Mouse (Mus musculus) cerebellum, postnatal 10 days (tissue): ENCODE results near the gene Clmn.
A peak's percentile ranks its signal among the peaks of the same experiment; 100 is the strongest.

Source experiments
- DNase-seq, 2 experiments: peaks; one replicate each; pipeline ENCODE4 v3.0.0; 2021; ENCODE audit warnings: mixed read lengths in 2 of 2

Gene Clmn

DNA sequence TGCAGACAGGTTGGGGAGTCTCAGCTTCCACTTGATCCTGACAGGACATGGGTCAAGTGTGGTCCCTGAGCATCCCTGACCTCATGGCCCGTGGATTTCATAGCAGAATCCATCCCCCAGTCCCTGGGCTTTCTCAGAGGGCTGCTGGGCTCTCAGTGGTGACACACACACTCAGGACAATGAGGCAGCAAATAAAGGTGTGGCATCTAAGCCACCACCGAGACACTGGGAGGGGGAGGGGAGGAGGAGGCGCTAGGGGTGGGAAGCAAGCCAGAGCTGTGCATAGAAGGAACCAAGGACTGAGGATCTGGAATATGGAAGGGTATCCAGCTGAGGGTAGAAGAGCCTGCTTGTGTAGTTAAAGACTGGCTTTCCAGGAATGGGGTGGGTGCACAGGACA is 11.2 kb upstream of the Clmn start:
- no peak for DNase-seq

DNA sequence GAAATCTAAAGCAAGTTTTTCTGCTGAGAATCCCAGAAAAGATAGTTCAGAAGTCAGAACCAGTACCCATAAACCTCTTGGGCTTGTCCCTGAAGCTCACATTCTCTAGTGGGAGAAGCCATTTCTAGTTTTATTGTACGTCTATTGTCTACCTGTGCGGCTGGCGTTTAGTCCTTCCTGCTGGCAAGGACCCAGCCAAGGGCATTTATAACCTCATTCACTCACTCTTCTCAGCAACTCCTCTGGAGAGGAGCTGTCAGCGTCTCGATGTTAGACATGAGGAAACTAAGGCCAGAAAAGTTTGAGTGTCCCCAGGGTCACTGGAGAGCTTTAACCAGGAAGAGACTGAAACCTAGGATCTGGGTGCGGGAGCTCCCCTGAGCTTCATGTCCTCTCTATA is 7.1 kb upstream of the Clmn start:
- DNase-seq: no peak

DNA sequence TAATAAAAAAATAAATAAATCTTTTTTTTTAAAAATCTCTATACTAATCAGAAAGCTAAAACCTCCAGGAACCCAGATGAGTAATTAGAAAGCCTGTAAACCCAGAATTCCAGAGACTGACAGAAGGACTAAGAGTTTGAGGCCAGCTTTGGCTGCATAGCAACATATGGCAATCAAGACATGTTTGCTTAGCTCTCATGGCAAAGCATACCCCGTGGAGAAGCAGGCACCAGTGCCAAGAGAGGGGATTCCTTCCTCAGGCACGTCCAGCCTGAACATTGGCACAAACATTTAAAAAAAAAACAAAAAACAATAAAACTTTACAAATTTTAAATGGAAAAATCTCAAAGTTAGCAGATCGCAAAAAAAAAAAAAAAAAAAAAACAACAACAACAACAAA is 4.9 kb upstream of the Clmn start:
- DNase-seq: peak; percentile 73 to 86

DNA sequence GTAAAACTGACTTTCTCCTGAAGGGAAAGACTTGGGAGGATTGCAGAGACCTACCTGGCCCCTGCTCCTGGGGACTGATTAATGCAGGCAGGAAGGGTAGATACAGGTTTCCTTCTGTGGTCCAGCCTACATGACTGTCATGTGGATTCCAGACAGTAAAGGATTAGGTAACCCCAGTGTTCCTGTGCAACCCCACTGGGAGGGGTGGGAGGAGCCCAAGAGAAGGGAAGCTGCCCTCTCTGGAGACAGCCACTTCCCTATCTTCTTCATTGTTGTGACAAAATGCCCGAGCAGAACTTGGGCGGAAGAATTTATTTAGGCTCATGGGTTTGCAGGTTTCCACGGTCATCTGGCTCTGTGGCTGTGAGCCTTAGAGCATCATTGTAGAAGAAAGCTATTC is 3.6 kb upstream of the Clmn start:
- no peak for DNase-seq

DNA sequence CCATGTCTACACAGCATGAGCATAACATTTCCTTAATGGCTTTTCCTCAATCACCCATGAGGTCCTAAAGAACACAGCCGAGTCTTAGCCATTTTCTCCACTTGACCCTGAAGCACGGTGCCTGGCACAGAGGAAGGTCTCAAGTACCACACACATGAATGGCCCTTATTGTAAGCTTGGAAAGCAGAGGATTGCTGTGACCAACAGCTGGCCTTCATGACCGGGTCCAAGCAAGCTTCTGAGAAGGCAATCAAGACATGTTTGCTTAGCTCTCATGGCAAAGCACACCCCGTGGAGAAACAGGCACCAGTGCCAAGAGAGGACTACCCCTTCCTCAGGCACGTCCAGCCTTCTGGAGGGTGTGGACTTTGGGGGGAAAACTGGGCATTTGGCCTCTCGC is 3.0 kb upstream of the Clmn start:
- DNase-seq: no peak

DNA sequence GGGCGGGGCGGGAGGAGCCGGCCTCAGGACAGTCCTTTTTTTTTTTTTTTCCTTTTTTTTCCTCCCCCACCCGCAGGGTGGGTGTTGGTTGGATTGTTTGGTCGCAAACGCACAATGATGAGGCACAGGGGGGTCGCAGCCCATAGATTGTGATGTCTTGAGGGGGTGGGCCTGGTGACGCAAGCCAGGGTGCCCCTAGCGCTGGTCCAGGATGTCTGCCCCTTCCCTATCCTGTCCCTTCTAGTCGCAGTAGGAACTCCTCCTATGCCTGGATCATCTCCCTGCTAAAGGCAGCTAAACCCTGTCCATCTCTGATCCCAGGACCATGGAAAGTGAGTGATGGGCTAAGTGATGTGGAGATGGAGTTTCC is 275 bp upstream of the Clmn start:
- peak in 1 of 2 experiments; percentile 45 for DNase-seq

DNA sequence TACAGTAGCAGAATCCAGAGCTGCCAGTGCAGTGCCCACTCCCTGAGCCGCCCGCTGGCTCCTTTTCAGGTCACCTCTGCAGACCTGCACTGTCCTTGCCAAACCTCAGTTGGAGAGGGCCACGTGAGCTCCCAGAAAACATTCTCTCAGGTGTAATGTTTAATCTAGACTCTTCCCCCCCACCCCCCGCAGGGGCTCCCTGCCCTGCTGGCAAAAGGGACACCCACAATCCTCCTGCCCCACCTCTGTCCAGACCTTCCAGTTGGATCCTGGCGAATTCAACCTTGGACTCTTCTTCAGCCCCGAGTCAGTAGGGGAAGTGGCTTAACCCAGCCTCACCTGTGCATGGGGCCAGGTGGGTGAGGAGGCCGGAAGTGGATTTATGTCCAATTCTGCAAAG is 1.2 kb downstream of the Clmn start:
- DNase-seq: no peak

DNA sequence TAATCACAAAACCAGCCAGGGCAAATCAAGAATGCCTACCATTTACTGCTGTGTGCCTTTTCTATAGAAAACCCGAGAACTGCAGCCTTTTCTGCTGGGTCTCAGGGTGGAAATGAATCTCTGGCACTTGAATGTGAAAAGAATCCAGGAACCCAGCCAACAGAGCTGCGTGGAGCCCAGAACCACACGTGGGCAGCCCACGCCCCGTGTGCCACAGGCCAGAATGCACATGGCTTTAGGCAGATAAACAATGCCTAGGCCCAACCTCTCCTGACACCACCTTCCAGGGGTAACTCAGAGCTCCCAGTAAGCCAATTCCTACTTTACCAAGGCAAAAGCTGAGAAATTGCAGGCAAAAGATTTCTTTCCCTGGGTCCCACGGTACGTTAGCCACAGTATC is 5.7 kb downstream of the Clmn start:
- peak; percentile 80 to 87 for DNase-seq

DNA sequence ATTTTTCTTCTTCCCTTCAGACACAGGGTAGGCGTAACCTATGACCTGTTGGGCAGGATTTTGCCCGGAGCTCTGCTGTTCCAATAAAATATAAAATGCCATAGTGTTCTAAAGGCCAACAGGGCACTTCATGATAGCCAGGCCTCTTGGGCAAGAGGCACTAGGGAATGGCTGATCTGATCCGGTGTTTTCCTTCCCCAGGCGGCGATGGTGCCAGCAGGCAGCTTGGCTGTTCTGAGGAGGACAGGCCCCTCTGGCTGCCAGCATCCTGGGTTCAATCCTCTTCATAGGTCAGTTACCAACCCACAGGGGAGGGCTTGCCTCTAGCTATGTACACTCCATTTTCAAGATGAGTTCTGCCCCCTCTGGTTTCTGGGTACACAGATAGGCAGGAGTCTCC is 6.1 kb downstream of the Clmn start:
- DNase-seq: peak; percentile 53 to 60

DNA sequence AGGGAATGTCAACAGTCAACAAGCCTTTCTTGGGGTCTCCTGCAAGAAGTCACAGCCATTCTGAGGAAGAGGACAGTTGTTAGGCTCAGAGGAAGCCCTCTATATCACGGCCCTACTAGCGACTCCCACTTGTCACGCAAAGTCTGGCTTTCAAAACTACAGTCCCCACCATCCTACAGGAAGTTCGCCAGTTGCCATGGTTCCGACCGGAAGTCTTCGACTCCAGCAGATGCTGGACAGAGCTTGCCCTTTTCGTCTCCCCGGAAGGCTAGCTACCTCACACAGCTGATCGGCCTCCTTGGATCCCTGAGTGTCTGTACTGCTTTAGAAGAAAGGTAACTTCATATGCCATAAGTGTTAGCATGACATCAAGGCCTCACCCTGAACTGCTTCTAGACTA is 7.3 kb downstream of the Clmn start:
- DNase-seq: no peak

DNA sequence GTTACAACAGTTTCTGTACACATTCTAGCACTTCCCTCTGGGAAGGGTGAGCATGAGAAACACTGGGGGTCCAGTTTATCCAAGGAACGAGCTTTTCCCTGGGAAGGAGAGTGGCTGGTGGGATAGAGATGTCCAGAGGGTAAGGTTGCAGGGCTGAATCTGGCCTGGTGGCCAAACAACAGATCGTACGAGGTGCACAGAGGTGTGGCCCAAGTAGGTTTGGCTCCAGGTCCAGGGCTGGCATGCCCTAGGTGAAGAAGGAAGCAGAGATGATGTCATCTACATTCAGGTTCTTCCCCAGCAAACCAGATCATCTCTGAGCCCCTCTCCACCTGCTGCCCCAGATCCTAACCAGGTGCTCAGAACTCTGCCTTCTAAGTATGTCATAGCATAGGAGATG is 8.3 kb downstream of the Clmn start:
- DNase-seq: no peak

DNA sequence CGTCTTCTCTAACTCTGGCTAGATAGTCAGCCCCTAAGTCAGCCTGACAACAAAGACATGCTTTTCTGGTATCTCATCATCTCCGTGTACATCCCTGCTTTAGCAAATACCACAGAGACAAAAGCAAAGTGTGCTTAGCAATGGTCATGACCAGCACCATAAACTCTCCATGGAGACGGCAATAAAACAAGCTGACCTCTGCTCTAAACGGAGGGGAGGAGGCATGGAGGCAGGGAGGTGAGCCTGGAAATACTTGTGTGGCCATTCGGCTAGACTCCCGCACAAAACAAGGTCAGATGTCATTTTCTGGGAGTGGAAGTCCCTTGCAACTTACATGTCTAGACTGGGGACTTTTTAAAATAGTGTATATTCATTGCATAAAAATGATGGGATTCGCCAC is 9.3 kb downstream of the Clmn start:
- DNase-seq: no peak

DNA sequence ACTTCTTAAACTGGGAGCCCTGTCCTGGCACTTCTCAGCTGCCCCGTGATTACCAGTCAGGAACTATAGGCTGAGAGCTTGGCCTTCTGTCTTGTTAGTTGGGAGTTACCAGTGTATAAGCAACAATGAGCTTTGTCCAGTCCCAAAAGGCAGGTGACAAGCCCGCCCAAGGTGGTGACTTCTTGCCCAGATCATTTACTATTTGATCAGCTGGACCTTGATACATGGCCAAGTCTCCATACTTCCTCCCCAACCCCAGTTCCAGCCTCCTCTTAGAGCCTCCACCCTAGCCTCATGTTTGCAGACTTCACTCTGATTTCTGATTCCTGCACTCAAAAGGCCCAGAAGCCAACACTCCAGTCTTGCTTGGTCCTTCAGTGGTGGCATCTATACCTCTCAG is 10.1 kb downstream of the Clmn start:
- no peak for DNase-seq

DNA sequence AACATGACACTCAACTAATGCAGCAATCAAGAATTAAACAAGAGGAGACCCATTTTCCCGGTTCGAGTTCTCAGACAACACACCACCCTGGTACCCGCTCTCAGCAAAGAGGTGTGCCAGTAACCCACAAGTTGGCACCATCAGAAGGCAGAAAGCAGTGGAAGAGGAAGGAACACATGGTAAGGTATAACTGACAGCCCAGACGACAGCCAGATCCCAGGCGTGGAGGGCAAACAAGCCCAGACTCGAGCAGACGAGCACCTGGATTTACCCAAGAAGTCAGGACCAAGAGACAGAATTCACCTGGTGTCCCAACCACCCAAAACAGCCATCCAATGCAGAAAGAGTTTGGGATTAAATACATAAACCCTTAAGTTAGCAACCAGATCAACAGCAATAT is 11.5 kb downstream of the Clmn start:
- peak; percentile 61 to 78 for DNase-seq

DNA sequence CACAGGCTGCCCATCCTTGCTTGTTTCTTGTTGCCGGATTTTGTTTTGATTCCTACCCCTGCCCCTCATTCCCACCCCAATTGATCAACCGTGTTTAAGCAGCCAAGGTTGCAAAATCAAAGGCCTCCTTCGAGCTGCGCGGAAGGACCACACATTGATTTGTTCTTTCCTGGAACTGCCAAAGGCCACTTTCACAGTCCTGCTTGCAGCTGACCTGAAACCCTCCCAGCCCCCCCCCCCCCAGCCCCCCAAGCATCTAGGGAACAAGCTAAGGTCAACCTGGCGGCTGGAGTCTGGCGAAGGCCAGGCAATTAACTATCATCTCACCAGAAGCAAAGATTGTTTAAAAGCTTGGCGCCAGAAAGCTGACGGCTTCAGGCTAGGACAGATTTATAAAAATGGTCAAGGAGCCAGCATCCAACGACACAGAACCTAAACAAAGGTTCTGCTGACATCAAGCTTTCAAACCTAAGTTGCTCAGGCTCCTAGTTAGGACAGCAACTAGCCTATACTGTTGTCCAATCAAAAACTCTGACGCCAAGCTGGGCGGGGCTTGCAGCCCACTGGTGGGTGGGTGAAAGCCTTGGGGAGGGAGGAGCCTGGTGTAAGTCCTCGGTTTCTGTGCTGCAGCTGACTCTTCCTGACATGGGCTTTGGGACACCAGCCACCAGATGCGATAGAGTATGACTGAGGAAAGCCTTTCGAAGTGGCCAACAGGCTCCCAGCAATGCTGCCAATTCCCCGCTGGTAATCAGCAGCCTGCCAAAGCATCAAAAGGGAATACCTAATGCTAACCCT is 13.0 kb downstream of the Clmn start:
- DNase-seq: peak; percentile 61 to 71

DNA sequence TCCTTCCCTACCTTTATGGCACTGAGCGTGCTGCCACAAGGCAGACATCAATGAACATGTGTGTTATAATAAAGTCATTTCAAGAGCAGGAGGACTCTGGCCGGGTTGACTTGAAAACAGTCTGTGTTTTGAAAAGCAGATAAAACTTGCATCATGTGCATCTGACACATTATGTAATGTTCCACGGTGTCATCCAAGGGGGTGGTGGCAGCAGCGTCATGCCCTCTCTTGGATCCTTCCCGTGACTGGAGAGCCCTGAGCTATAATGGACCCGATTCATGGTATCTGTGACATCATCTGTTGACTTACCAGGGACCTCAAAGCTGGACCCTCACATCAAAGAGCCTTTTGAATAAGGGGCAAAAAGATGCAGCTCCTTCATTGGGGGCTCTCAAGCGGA is 14.8 kb downstream of the Clmn start:
- DNase-seq: no peak

DNA sequence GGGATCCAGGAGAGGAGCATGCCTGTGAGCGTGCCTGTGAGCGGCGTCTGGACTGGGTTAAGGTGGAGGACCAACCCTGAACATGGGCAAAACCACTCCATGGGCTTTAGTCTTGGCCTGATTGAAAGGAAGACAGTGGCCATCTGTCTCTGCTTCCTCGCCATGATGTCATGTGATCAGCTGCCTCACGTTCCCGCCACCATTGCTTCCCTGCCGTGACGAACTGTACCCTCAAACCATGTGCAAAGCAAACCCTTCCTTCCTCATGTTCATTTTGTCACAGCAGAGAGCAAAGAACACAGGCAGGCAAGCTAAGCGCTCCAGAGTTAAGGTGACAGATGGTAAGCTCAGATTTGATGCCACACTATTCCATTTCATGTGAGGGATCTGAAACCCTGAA is 16.2 kb downstream of the Clmn start:
- DNase-seq: peak; percentile 45 to 55

DNA sequence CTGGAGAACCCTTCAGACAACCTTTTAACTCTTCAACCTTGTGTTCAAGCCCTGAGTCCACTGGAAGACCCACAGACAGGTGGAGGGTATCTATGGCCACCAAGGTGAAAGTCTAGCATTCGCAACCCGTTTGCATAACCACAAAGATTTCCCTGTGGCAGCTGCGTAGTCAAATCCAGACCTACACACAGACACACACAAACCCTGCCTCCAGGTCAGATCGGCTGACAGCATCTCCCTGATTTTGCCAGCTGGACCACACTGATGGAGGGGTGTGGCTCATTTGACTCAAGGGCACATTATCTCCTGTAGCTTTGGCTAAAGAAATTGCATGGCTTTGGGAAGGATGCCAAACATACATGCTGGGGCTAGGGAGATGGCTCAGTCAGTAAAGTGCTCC is 17.6 kb downstream of the Clmn start:
- no peak for DNase-seq

DNA sequence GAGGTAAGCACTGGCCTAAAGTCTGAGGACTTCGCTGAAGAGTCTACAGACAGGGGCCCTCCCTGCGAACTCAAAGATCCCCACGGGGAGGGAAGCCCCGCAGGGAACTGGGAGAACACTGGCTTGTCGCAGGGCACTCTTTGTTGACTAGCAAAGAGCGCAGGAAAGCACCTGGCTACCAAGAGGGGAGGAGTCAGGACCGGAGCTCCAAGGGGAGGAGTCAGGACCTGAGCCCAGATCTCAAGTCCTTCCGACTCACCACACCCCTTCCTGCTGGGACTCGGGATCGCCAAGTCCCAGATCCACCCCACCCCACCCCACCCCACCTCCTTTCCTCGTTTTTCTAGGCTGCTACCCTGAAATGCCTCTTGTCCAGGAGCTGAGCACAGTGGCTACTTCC is 19.2 kb downstream of the Clmn start:
- no peak for DNase-seq

DNA sequence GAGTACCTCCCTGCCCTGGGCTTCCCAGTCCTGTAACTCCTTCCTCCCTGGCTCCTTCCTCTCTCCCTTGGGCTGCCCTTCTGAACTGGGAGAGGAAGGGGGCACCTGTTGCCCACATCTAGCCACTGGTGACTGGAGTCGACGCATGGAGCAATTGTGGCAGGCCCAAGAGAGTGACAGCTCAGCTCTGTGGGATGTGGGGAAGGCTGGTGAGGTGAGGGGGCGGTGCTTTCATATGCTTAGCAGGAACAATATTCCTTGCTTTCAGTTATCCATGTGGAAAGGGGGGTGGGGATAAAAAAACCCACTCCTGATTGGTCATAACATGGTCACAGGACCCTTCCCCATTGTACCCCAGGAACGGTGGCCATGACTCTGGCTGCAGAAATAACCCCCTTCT is 19.9 kb downstream of the Clmn start:
- no peak for DNase-seq

DNA sequence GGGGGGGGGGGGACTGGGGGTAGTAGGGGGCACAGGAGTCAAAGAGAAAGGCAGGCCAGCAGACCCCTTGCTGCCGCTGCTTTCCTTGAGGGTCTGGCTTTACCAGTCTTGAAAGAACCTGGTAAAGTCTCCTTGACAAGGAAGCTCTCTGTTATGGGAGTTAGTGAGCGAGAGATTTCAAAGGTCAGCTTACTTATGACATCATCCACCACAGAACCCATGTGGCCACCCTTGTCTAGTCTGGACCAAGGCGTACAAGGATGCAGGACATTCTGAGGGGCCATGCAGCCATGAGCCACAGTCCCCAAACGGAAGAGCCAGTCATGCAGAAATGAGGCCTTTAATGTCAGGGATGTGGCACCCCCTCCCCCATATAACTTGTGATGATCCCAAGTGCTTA is 20.6 kb downstream of the Clmn start:
- no peak for DNase-seq

DNA sequence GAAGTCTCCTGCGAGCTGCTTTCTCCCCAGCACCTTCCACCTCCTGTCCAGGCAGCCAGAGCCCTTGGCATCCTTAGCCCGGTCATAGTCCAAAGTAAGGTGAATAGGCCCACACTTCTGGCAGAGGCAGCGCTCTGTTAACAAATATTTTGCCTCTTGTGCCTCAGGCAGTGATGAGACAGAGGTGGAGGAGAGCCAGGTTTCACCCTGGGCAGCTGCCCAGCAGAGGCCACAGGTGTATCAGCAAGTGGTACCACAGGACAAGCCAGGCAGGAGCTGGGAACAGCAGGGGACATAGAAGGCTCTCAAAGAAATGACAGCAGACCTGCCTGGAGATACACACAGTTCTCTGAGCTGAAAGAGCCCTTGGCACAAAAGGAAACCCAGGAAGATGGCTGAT is 23.6 kb downstream of the Clmn start:
- DNase-seq: peak; percentile 49 to 52

DNA sequence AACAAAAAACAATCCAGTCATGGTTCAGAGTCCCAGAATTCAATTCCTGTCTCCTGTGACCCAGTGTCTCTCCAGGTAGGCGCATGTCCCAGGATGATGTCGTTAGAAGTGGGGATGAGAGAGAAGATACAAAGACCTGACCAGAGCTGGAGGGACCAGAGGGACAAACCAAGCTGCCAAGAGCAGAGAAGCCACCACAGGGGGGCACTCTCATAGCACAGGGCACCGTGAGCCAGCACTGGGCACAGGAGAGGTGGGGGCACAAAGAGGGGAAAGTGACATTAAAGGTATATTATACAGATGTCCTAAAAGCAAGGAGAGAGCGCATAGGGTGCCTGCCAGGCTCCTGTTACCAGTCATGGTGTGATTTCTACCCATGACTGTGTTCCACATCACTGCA is 25.9 kb downstream of the Clmn start:
- peak; percentile 77 to 81 for DNase-seq

DNA sequence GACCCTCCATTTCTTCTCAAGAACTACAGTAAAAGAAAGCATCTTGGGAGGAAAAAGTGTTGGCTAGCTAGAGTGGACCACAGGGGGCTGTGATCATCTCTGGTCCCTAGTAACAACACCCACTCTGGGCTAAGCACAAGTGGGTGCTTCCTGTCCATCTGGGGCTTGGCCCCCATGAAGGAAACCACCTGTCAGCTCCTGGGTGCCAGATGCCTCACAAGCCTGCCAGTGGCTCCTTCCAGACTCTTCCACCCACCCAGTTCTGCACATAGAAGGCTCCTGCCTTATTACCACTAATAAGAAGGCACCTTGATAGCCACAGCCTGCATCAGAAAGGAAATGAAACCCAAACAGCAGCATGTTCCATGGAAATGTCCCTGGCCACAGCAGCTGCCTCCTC is 26.4 kb downstream of the Clmn start:
- peak; percentile 61 to 68 for DNase-seq

DNA sequence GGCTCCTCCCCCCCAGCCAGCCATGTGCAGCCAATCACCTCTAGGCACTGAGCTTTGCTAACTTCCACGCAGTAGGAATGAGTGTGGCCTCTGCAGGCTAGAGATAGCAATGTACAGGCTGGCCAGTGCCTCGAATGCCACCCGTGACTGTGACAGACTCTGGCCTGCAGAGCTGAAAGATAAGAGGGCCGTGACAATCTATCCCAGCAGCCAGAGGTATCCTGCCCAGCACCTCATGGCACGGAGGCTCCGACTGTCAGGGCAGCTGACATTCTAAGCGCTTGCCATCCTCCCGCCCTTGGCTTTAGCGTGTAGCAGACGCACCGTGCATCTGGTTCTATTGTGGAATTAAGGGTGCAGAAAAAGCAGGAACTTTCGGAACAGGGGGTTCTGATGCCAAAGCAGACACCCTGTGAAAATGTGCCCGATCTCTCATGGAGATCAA is 26.9 kb downstream of the Clmn start:
- DNase-seq: peak; percentile 64 to 66
